Mouse (Mus musculus): ENCODE data around the gene Pcyox1. TPM values are rescaled to one million over a fixed set of nuclear protein-coding genes. Genes with fewer than 3 reads are reported as not detected.
"Not testable (repeated sequence)": the region's sequence is repeated elsewhere in the genome, so short reads cannot be mapped to it uniquely, and the experiment has no call there.

Pcyox1 gene
- polyA plus RNA-seq, 1 experiment from 2014 or later = 68.2 TPM

- 89% methylated on average over 17 of the region's 17 CpGs for WGBS
- Histone ChIP-seq H3K9me3 (no peaks in the 10 kb centered on the region), H3K27me3 (replicated peaks; ENCODE audit: low read depth, poor library complexity, severe bottlenecking) (no peaks in the 10 kb centered on the region), H3K36me3 (replicated peaks) (peaks cover 52% of the 10 kb centered on the region), H3K27ac (replicated peaks) (no peak overlapping the region), H3K4me3 (no peak overlapping the region), H3K4me1 (peaks cover 27% of the 10 kb centered on the region)
- DNase-seq (ENCODE audit: low spot score) = no peak
These were observed 2.8 kb downstream of the Pcyox1 start for GRCm38 (mm10) chr6:86394078-86394720.

DNA sequence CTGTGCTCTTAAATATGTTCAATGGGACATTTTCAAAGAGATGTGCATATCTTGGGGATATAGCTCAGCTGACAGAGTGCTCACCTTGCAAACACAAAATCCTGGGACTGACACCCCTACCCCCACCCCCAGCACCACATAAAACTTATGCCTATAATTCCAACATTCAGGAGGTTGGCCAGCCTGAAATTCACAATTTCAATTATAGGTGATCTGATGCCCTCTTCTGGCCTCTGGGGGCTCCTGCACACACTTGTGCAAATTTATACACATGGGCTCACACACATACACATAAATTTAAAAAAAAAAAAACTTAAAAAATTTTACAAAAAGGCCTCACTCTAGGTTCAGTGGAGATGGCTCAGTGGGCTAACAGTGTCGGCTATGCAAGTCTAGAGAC is 3.8 kb downstream of the Pcyox1 start:
- 88% methylated on average over 1 of the region's 1 CpGs for WGBS
- Histone ChIP-seq H3K36me3 (replicated peaks) (peaks cover 62% of the 10 kb centered on the region), H3K4me1 (peaks cover 27% of the 10 kb centered on the region), H3K4me3 (no peak overlapping the region), H3K9me3 (no peaks in the 10 kb centered on the region), H3K27ac (replicated peaks) (no peak overlapping the region), H3K27me3 (replicated peaks; ENCODE audit: low read depth, poor library complexity, severe bottlenecking) (no peaks in the 10 kb centered on the region)
- no peak for DNase-seq (ENCODE audit: low spot score)

DNA sequence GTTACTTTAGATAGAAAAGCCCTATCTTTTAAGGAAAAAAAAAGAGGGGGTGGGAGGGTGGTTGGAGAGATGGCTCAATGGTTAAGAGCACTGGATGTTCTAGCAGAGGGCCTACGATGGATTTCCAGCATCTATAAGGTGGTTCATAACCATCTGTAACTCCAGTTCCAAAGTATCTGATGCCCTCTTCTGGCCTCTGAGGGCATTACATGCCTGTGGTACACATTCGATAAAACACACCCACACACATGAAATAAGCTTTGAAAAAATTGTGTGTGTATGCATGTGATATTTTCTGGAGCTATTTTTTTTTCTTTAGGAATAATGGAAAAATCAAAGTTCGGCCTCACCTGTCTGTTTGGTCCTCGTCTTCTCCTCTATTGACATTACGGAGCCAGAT is 5.6 kb downstream of the Pcyox1 start:
- Histone ChIP-seq H3K27ac (replicated peaks) (no peak overlapping the region), H3K36me3 (replicated peaks) (peaks cover 80% of the 10 kb centered on the region), H3K27me3 (replicated peaks; ENCODE audit: low read depth, poor library complexity, severe bottlenecking) (no peaks in the 10 kb centered on the region), H3K9me3 (no peaks in the 10 kb centered on the region), H3K4me3 (no peak overlapping the region), H3K4me1 (peaks cover 17% of the 10 kb centered on the region)
- DNase-seq (ENCODE audit: low spot score) = no peak
- 94% methylated on average over 5 of the region's 5 CpGs for WGBS

DNA sequence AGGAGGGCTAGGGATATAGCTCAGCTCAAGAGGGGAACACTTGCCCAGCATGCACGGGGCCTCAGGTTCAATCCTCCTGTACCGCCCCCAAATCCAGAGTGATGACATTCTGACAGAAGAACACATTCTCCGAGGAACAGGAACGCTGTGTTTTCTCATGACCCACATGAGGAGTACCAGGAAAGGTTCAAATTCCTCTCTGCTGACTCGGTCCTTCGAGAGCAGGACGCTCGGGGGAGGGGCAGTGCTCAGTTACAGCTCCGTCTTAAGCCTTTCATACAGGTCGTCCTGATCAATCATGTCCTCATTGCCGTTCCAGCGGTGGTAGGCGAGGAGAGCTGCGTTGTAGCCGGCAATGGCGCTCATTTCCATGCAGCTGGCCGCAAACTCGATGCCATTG is 8.5 kb downstream of the Pcyox1 start:
- Histone ChIP-seq H3K27me3 (replicated peaks; ENCODE audit: low read depth, poor library complexity, severe bottlenecking) (no peaks in the 10 kb centered on the region), H3K4me1 (no peaks in the 10 kb centered on the region), H3K4me3 (no peak overlapping the region), H3K9me3 (no peaks in the 10 kb centered on the region), H3K36me3 (replicated peaks) (peaks cover 82% of the 10 kb centered on the region), H3K27ac (replicated peaks) (no peak overlapping the region)
- WGBS = 84% methylated on average over 18 of the region's 18 CpGs
- DNase-seq (ENCODE audit: low spot score) = no peak

DNA sequence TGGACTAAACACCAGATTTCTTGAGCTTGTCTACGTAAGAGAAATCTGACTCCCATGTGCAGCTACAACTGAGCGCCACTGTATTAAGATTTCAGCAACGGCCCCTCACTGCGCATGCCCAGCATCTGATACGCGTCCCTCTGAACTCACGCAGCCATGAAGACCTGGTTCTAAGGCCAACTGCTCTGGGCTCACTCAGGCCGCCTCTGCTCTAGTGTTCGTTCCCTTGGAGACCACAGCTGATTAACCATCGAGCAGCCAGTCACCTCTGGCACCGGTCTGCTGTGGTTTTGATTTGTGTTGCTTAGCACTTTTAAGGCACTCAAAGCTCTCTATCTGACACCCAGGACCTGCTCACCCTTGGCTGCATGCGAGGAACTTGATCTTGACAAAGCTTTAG is 9.6 kb downstream of the Pcyox1 start:
- peaks cover 3% of the 10 kb centered on the region; the same call in 1 of the 2 replicates for H3K4me1 ChIP-seq
- peaks cover 72% of the 10 kb centered on the region for H3K36me3 ChIP-seq (replicated peaks)
- no peaks in the 10 kb centered on the region for H3K9me3 ChIP-seq
- H3K4me3 ChIP-seq = no peak overlapping the region
- WGBS = 88% methylated on average over 12 of the region's 12 CpGs
- no peak for DNase-seq (ENCODE audit: low spot score)
- no peaks in the 10 kb centered on the region for H3K27me3 ChIP-seq (replicated peaks; ENCODE audit: low read depth, poor library complexity, severe bottlenecking)
- no peak overlapping the region for H3K27ac ChIP-seq (replicated peaks)

DNA sequence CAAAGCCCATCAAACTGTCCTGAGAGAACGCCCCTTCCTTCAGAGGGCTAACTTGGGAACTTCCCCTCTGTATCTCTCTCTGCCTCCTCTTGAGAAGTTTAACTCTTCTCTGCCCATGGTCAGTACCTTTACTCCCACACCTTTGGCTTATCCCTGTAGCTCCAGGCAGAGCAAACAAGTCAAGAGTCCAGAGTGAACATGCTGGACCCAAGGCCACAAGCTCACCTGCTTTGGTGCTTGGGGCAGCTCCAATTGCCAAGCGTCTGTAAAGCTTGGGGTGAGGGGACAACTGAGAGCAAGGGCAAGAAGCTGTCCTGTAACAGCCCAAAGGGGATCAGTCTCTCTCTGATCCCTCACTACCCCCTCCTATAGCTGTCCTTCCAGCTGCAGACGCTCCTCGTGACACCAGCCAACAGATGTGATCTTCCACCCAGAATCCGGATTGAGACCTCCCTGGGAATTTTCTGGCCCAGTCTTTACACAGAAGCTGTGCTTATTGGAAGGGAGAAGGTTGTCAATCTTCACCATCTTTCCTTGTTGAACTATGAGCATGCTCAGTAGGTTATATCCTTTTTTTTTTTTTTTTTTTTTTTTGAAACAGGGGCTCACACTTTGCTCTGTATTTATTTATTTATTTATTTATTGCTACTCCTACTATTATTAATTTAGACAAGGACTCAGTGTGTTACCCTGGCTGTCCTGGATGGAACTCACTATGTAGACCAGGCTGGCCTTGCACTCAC is 11.4 kb downstream of the Pcyox1 start:
- peaks cover 59% of the 10 kb centered on the region for H3K36me3 ChIP-seq (replicated peaks)

GRCm38 (mm10) chr6:86384692-86385091 is 12.3 kb downstream of the Pcyox1 start:
- WGBS = 71% methylated on average over 4 of the region's 4 CpGs
- H3K4me3 ChIP-seq = no peak overlapping the region
- peaks cover 3% of the 10 kb centered on the region; the same call in 1 of the 2 replicates for H3K4me1 ChIP-seq
- no peak overlapping the region for H3K27ac ChIP-seq (replicated peaks)
- H3K9me3 ChIP-seq = no peaks in the 10 kb centered on the region
- DNase-seq (ENCODE audit: low spot score) = no peak
- H3K36me3 ChIP-seq (replicated peaks) = peaks cover 55% of the 10 kb centered on the region
- no peaks in the 10 kb centered on the region for H3K27me3 ChIP-seq (replicated peaks; ENCODE audit: low read depth, poor library complexity, severe bottlenecking)

More for the DNA sequence above, 11.4 kb downstream of the Pcyox1 start:
- H3K27ac ChIP-seq (replicated peaks) = no peak overlapping the region
- no peaks in the 10 kb centered on the region for H3K27me3 ChIP-seq (replicated peaks; ENCODE audit: low read depth, poor library complexity, severe bottlenecking)
- 86% methylated on average over 5 of the region's 5 CpGs for WGBS
- peaks cover 3% of the 10 kb centered on the region; the same call in 1 of the 2 replicates for H3K4me1 ChIP-seq
- no peaks in the 10 kb centered on the region for H3K9me3 ChIP-seq
- H3K4me3 ChIP-seq = no peak overlapping the region
- no peak for DNase-seq (ENCODE audit: low spot score)

DNA sequence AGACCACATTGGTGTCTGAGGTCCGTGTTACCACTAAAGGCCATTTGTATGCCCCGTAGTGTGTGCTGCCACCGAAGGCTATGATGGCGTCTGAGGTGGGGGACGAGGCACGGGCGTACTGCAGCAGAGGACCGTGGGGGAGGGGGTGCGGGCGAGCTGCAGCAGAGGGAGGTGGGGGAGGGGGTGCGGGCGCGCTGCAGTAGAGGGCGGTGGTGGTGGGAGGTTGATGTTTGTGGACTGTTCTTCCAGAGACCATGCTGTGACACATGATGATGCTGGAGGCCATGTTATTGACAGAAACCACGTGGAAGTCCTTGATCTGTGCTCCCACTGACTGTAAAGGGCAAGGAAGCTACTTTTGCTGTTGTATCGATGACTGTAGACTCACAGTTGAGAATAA is 13.6 kb downstream of the Pcyox1 start:
- no peak for DNase-seq (ENCODE audit: low spot score)
- H3K9me3 ChIP-seq = no peaks in the 10 kb centered on the region
- no peaks in the 10 kb centered on the region for H3K27me3 ChIP-seq (replicated peaks; ENCODE audit: low read depth, poor library complexity, severe bottlenecking)
- H3K27ac ChIP-seq (replicated peaks) = no peak overlapping the region
- peaks cover 3% of the 10 kb centered on the region; the same call in 1 of the 2 replicates for H3K4me1 ChIP-seq
- H3K36me3 ChIP-seq (replicated peaks) = peaks cover 55% of the 10 kb centered on the region
- no peak overlapping the region for H3K4me3 ChIP-seq
- WGBS = 47% methylated on average over 16 of the region's 16 CpGs

- Histone ChIP-seq H3K4me3 (no peak overlapping the region), H3K27ac (replicated peaks) (no peak overlapping the region), H3K4me1 (peaks cover 3% of the 10 kb centered on the region; the same call in 1 of the 2 replicates), H3K36me3 (replicated peaks) (peaks cover 55% of the 10 kb centered on the region), H3K27me3 (replicated peaks; ENCODE audit: low read depth, poor library complexity, severe bottlenecking) (no peaks in the 10 kb centered on the region), H3K9me3 (no peaks in the 10 kb centered on the region)
- no peak for DNase-seq (ENCODE audit: low spot score)
These were observed 14.4 kb downstream of the Pcyox1 start for GRCm38 (mm10) chr6:86382551-86382950.

- WGBS = 76% methylated on average over 8 of the region's 8 CpGs
- H3K27ac ChIP-seq (replicated peaks); DNase-seq (ENCODE audit: low spot score); H3K4me1 ChIP-seq; H3K4me3 ChIP-seq; H3K9me3 ChIP-seq; H3K27me3 ChIP-seq (replicated peaks; ENCODE audit: low read depth, poor library complexity, severe bottlenecking): not testable (repeated sequence)
- peaks cover 58% of the 10 kb centered on the region for H3K36me3 ChIP-seq (replicated peaks)
These were observed 16.8 kb downstream of the Pcyox1 start for GRCm38 (mm10) chr6:86380112-86380511.

DNA sequence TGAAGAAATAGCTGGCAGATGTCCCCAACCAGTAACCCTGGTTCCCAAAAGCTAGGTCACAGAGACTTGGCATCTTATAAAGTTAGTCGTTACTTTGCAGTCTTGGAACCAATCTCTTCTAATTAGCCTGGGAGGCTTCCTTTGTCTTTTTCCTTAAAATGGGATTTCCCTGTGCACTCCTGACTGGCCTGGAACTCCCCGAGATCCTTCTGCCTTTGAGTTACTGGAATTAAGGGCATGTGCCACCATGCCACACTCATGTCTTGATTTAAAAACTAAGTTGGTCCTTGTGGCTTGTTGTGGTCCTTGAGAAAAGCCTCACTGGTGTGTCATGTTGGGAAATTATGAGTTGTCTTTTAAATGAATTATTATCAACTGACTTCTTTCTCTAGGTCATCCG is 18.6 kb downstream of the Pcyox1 start:
- 92% methylated on average over 3 of the region's 3 CpGs for WGBS
- H3K36me3 ChIP-seq (replicated peaks) = peaks cover 69% of the 10 kb centered on the region
- peaks cover 2% of the 10 kb centered on the region; the same call in 1 of the 2 replicates for H3K4me1 ChIP-seq
- H3K27ac ChIP-seq (replicated peaks) = no peak overlapping the region
- no peaks in the 10 kb centered on the region for H3K9me3 ChIP-seq
- no peaks in the 10 kb centered on the region for H3K27me3 ChIP-seq (replicated peaks; ENCODE audit: low read depth, poor library complexity, severe bottlenecking)
- DNase-seq (ENCODE audit: low spot score) = no peak
- H3K4me3 ChIP-seq = no peak overlapping the region

DNA sequence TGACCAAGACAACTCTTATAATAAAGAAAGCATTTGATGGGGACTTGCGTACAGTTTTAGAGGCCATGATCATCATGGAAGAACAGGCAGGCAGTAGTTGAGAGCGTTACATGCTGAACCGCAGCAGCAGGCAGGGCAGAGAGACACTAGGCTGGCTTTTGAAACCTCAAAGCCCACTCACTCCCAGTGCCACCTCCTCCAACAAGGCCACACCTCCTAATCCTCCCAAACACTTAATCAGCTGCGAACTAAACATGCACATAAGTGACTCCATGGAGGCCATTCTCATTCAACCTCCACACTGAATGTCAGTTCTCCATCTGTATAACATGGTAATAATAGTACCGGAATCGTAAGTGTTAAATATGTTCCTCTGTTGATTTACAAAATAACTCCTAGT is 23.4 kb downstream of the Pcyox1 start:
- Histone ChIP-seq H3K4me3 (peak overlapping the region; percentile 13; the same call in 1 of the 2 replicates), H3K9me3 (no peaks in the 10 kb centered on the region), H3K4me1 (peaks cover 20% of the 10 kb centered on the region), H3K27ac (replicated peaks) (no peak overlapping the region), H3K27me3 (replicated peaks; ENCODE audit: low read depth, poor library complexity, severe bottlenecking) (no peaks in the 10 kb centered on the region), H3K36me3 (replicated peaks) (peaks cover 63% of the 10 kb centered on the region)
- WGBS = 95% methylated on average over 6 of the region's 6 CpGs
- DNase-seq (ENCODE audit: low spot score) = no peak

DNA sequence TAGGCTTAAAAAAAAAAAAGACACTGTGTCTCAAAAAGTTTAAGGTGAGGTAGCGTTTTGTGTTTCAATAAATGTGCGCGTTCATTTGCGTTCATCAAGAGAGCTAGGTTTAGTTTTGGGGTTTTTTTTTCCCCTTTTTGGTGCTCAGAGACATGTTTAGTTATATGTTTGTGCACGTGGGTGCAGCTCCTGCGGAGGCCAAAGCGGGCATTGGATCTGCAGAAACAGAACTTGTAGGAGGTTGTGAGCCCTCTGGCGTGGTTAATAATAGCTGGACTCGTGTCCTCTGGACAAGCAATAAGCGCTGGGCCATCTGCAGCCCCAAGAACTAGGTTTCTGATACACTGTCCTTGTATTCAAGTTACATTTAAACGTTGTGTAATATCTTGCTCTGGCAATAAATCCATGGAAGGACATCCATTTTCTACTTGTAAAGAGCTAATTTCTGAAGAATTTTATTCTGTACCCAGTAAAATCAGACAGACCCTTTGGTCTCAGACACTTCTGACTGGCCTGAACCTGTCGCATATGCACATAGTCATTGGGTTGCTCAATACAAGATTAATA is 24.9 kb downstream of the Pcyox1 start:
- Histone ChIP-seq H3K4me1 (peaks cover 20% of the 10 kb centered on the region), H3K36me3 (replicated peaks) (peaks cover 61% of the 10 kb centered on the region), H3K27ac (replicated peaks) (peak overlapping the region; percentile 95), H3K9me3 (no peaks in the 10 kb centered on the region), H3K27me3 (replicated peaks; ENCODE audit: low read depth, poor library complexity, severe bottlenecking) (no peaks in the 10 kb centered on the region), H3K4me3 (peak overlapping the region; percentile 96)
- WGBS = 6% methylated on average over 12 of the region's 12 CpGs
- DNase-seq (ENCODE audit: low spot score) = no peak
